In genomic region chr9:110535114-110535513, GRCm38 (mm10) we compare ENCODE assay signal across 10 mouse cellular contexts. TPM values are rescaled to one million over a fixed set of nuclear protein-coding genes. Genes with fewer than 3 reads are reported as not detected.
DNase-seq lines count a peak whose midpoint lies in the region; ATAC-seq and TF ChIP-seq lines count a peak whose summit lies in the region.
"Had no signal": no experiment of that assay in that cellular context is flagged by ENCODE, and none has a peak within 500 bp of the region (broad histone marks: within the 10 kb centered on the region; RNA-seq: fewer than 3 reads in every experiment).

No protein-coding gene starts in this region.

- ATAC-seq in forebrain, embryonic 11.5 days (replicated peaks; ENCODE audit: low FRiP score), result no peak
- ATAC-seq in forebrain, postnatal 0 days, result no peak
- ATAC-seq in lung, embryonic 16.5 days (ENCODE audit: low read depth), result no peak
- no peak for ATAC-seq in forebrain, embryonic 14.5 days
- no peak for ATAC-seq in midbrain, embryonic 15.5 days (replicated peaks)

- no peak overlapping the region for H3K27ac ChIP-seq in forebrain, embryonic 11.5 days (ENCODE audit: low read depth, low read length)
- no peak overlapping the region for H3K27ac ChIP-seq in forebrain, postnatal 0 days (ENCODE audit: low read depth, low read length)
- H3K27ac ChIP-seq in lung, embryonic 16.5 days (ENCODE audit: low read length), result no peak overlapping the region
- H3K27ac ChIP-seq in forebrain, embryonic 14.5 days (ENCODE audit: low read depth, low read length), result no peak overlapping the region
- H3K27ac ChIP-seq in midbrain, embryonic 15.5 days, result no peak overlapping the region

- peaks cover 9% of the 10 kb centered on the region for H3K4me1 ChIP-seq in forebrain, embryonic 11.5 days (replicated peaks; ENCODE audit: control insufficient read depth, insufficient read depth, low read length)
- peaks cover 22% of the 10 kb centered on the region for H3K4me1 ChIP-seq in forebrain, postnatal 0 days (ENCODE audit: insufficient read depth)
- H3K4me1 ChIP-seq in lung, embryonic 16.5 days (replicated peaks; ENCODE audit: control insufficient read depth, insufficient read depth, low read length), result peaks cover 20% of the 10 kb centered on the region
- peaks cover 22% of the 10 kb centered on the region for H3K4me1 ChIP-seq in forebrain, embryonic 14.5 days (ENCODE audit: control insufficient read depth, insufficient read depth, low read length)
- H3K4me1 ChIP-seq in midbrain, embryonic 15.5 days, result peaks cover 36% of the 10 kb centered on the region

- TF ChIP-seq CTCF in forebrain, postnatal 0 days (IDR thresholded peaks at IDR 0.05; ENCODE audit: low read depth), result no peak

- DNase-seq in forebrain, embryonic 11.5 days (ENCODE audit: low spot score), result no peak
- DNase-seq in forebrain, postnatal 0 days, result no peak
- DNase-seq in lung, adult 18-20 months, result no peak
- DNase-seq in forebrain, embryonic 14.5 days (ENCODE audit: low spot score), result no peak
- DNase-seq in layer of hippocampus, adult 18-20 months (ENCODE audit: low spot score in 2 of 2), result no peak
- DNase-seq in layer of hippocampus, adult 9-10 months (ENCODE audit: low spot score), result no peak
- DNase-seq: gastrocnemius, postnatal 14 days; kidney, postnatal 10 days had no signal

- H3K4me2 ChIP-seq in forebrain, embryonic 11.5 days (ENCODE audit: low read depth, low read length, severe bottlenecking), result 0 out of 2 replicates have a peak overlapping the region, but pooled peaks have one; percentile 8
- no peak overlapping the region for H3K4me2 ChIP-seq in forebrain, postnatal 0 days (ENCODE audit: low read depth)
- H3K4me2 ChIP-seq in lung, embryonic 16.5 days (ENCODE audit: low read depth, low read length), result peak overlapping the region; percentile 86; the same call in 1 of the 2 replicates
- H3K4me2 ChIP-seq in forebrain, embryonic 14.5 days (ENCODE audit: low read length), result peak overlapping the region; percentile 5; the same call in 1 of the 2 replicates
- H3K4me2 ChIP-seq in midbrain, embryonic 15.5 days, result peak overlapping the region; percentile 74

- H3K9me3 ChIP-seq in forebrain, embryonic 11.5 days (ENCODE audit: control insufficient read depth, low read length), result no peaks in the 10 kb centered on the region
- no peaks in the 10 kb centered on the region for H3K9me3 ChIP-seq in forebrain, postnatal 0 days (ENCODE audit: low read length)
- H3K9me3 ChIP-seq in lung, embryonic 16.5 days (ENCODE audit: control insufficient read depth, low read length), result no peaks in the 10 kb centered on the region
- H3K9me3 ChIP-seq in forebrain, embryonic 14.5 days (replicated peaks; ENCODE audit: control insufficient read depth, low read length), result no peaks in the 10 kb centered on the region
- H3K9me3 ChIP-seq in midbrain, embryonic 15.5 days, result no peaks in the 10 kb centered on the region

- no peaks in the 10 kb centered on the region; the same call in 1 of the 2 replicates for H3K36me3 ChIP-seq in forebrain, embryonic 11.5 days (ENCODE audit: control insufficient read depth, insufficient read depth, low read length)
- no peaks in the 10 kb centered on the region for H3K36me3 ChIP-seq in forebrain, postnatal 0 days (ENCODE audit: insufficient read depth)
- no peaks in the 10 kb centered on the region; the same call in 1 of the 2 replicates for H3K36me3 ChIP-seq in lung, embryonic 16.5 days (ENCODE audit: control insufficient read depth, insufficient read depth, low read length)
- H3K36me3 ChIP-seq in forebrain, embryonic 14.5 days (ENCODE audit: control insufficient read depth, insufficient read depth, low read length), result no peaks in the 10 kb centered on the region
- no peaks in the 10 kb centered on the region for H3K36me3 ChIP-seq in midbrain, embryonic 15.5 days (replicated peaks)

- no peak overlapping the region for H3K9ac ChIP-seq in forebrain, embryonic 11.5 days (ENCODE audit: low read length)
- no peak overlapping the region for H3K9ac ChIP-seq in forebrain, postnatal 0 days
- no peak overlapping the region for H3K9ac ChIP-seq in lung, embryonic 16.5 days (ENCODE audit: low read length)
- no peak overlapping the region for H3K9ac ChIP-seq in forebrain, embryonic 14.5 days (ENCODE audit: low read length)
- no peak overlapping the region for H3K9ac ChIP-seq in midbrain, embryonic 15.5 days

- H3K27me3 ChIP-seq in forebrain, embryonic 11.5 days (ENCODE audit: control insufficient read depth, insufficient read depth, low read length), result no peaks in the 10 kb centered on the region
- H3K27me3 ChIP-seq in forebrain, postnatal 0 days (ENCODE audit: insufficient read depth, low read length), result no peaks in the 10 kb centered on the region
- no peaks in the 10 kb centered on the region for H3K27me3 ChIP-seq in lung, embryonic 16.5 days (ENCODE audit: control insufficient read depth, insufficient read depth, low read depth, low read length)
- H3K27me3 ChIP-seq in forebrain, embryonic 14.5 days (replicated peaks; ENCODE audit: control insufficient read depth, insufficient read depth, low read length), result no peaks in the 10 kb centered on the region
- H3K27me3 ChIP-seq in midbrain, embryonic 15.5 days (replicated peaks), result no peaks in the 10 kb centered on the region

- H3K4me3 ChIP-seq in forebrain, embryonic 11.5 days (ENCODE audit: low read depth, low read length), result no peak overlapping the region
- H3K4me3 ChIP-seq in forebrain, postnatal 0 days (ENCODE audit: low read depth, low read length), result no peak overlapping the region
- H3K4me3 ChIP-seq in lung, embryonic 16.5 days (ENCODE audit: low read length), result peak overlapping the region; percentile 5; the same call in 1 of the 2 replicates
- H3K4me3 ChIP-seq in forebrain, embryonic 14.5 days (ENCODE audit: low read depth, low read length), result no peak overlapping the region
- H3K4me3 ChIP-seq in midbrain, embryonic 15.5 days, result peak overlapping the region; percentile 99; the same call in 1 of the 2 replicates

- 80% methylated on average over 2 of the region's 2 CpGs for WGBS in forebrain, embryonic 11.5 days
- WGBS in forebrain, postnatal 0 days, result 65% methylated on average over 2 of the region's 2 CpGs
- 67% methylated on average over 2 of the region's 2 CpGs for WGBS in lung, embryonic 16.5 days
- WGBS in forebrain, embryonic 14.5 days, result 59% methylated on average over 2 of the region's 2 CpGs
- WGBS in midbrain, embryonic 15.5 days, result 73% methylated on average over 2 of the region's 2 CpGs

RNA-seq across cellular contexts. Expression of gene Setd2, which starts 2.7 kb away (rescaled TPM):
- polyA plus RNA-seq in forebrain, embryonic 11.5 days (2014; fragmentation: Nextera tagmentation; extraction: Ambion mirVana), result 48.7 and 56.9 TPM in 2 replicates
- total RNA-seq in forebrain, postnatal 0 days (2014; rRNA removed), result 74.6 and 86.4 TPM in 2 replicates
- 13.2 and 21.3 TPM in 2 replicates for polyA plus RNA-seq in forebrain, postnatal 0 days (2015; fragmentation: Nextera tagmentation; extraction: Ambion mirVana)
- 31.7 and 33.1 TPM in 2 replicates for polyA plus RNA-seq in lung, embryonic 16.5 days (2015; fragmentation: Nextera tagmentation; extraction: Ambion mirVana)
- polyA plus RNA-seq in forebrain, embryonic 14.5 days (2014; fragmentation: Nextera tagmentation; extraction: Ambion mirVana), result 36.1 and 43.6 TPM in 2 replicates
- 36.3 and 37.4 TPM in 2 replicates for polyA plus RNA-seq in midbrain, embryonic 15.5 days (2015; fragmentation: Nextera tagmentation; extraction: Ambion mirVana)
- total RNA-seq in layer of hippocampus, adult 18-20 months (2021), result 10 to 100 TPM; 62.3 to 64.8 TPM

RNA-seq across cellular contexts. Expression of gene Kif9, which starts 58.4 kb away (rescaled TPM):
- polyA plus RNA-seq in forebrain, embryonic 11.5 days (2014; fragmentation: Nextera tagmentation; extraction: Ambion mirVana), result 0.88 and 1.4 TPM in 2 replicates
- 4.4 and 5.4 TPM in 2 replicates for total RNA-seq in forebrain, postnatal 0 days (2014; rRNA removed)
- 3.0 and 3.8 TPM in 2 replicates for polyA plus RNA-seq in forebrain, postnatal 0 days (2015; fragmentation: Nextera tagmentation; extraction: Ambion mirVana)
- polyA plus RNA-seq in lung, embryonic 16.5 days (2015; fragmentation: Nextera tagmentation; extraction: Ambion mirVana), result 2.5 and 3.4 TPM in 2 replicates
- 3.0 and 3.2 TPM in 2 replicates for polyA plus RNA-seq in forebrain, embryonic 14.5 days (2014; fragmentation: Nextera tagmentation; extraction: Ambion mirVana)
- polyA plus RNA-seq in midbrain, embryonic 15.5 days (2015; fragmentation: Nextera tagmentation; extraction: Ambion mirVana), result 4.6 and 4.8 TPM in 2 replicates
- 1 to 10 TPM; 3.8 TPM for total RNA-seq in layer of hippocampus, adult 18-20 months (2021)

RNA-seq across cellular contexts. Expression of gene Klhl18, which starts 58.6 kb away (rescaled TPM):
- polyA plus RNA-seq in forebrain, embryonic 11.5 days (2014; fragmentation: Nextera tagmentation; extraction: Ambion mirVana), result 9.1 and 9.8 TPM in 2 replicates
- total RNA-seq in forebrain, postnatal 0 days (2014; rRNA removed), result 28.2 and 36.8 TPM in 2 replicates
- 15.6 and 19.3 TPM in 2 replicates for polyA plus RNA-seq in forebrain, postnatal 0 days (2015; fragmentation: Nextera tagmentation; extraction: Ambion mirVana)
- 8.5 and 10.8 TPM in 2 replicates for polyA plus RNA-seq in lung, embryonic 16.5 days (2015; fragmentation: Nextera tagmentation; extraction: Ambion mirVana)
- 10.5 and 14.3 TPM in 2 replicates for polyA plus RNA-seq in forebrain, embryonic 14.5 days (2014; fragmentation: Nextera tagmentation; extraction: Ambion mirVana)
- polyA plus RNA-seq in midbrain, embryonic 15.5 days (2015; fragmentation: Nextera tagmentation; extraction: Ambion mirVana), result 27.9 and 29.0 TPM in 2 replicates
- 10 to 100 TPM; 23.0 to 23.5 TPM for total RNA-seq in layer of hippocampus, adult 18-20 months (2021)

Comparison
In these comparisons a context has a peak if more than half of its experiments do, and no peak if none do; other contexts are left out.
1. H3K4me3 ChIP-seq: peak in lung, embryonic 16.5 days (single experiment) and midbrain, embryonic 15.5 days (single experiment); none in forebrain, embryonic 11.5 days (single experiment), forebrain, postnatal 0 days (single experiment) and forebrain, embryonic 14.5 days (single experiment).